Mouse (Mus musculus) midbrain, embryonic 16.5 days (tissue): Measurements from ENCODE around the gene Cpped1. TPM values are rescaled to one million over a fixed set of nuclear protein-coding genes. Genes with fewer than 3 reads are reported as not detected.

Source experiments
- ATAC-seq: fragments of 200-750 bp; cut with Nextera tagmentation; 2 replicates; pipeline ENCODE4 v1.8.0; 2017; ENCODE audit warnings: moderate TSS enrichment
- H3K27ac ChIP-seq: fragments of 300-500 bp; sonication (generic); 2 replicates; pipeline ENCODE4 v1.5.1; 2014; ENCODE audit warnings: mild to moderate bottlenecking, low read length, mixed read lengths
- H3K27me3 ChIP-seq: fragments of 300-500 bp; sonication (generic); 2 replicates; pipeline ENCODE4 v1.6.1; 2014; ENCODE audit warnings: low read depth, low read length, mixed read lengths; ENCODE audit not compliant: control insufficient read depth, insufficient read depth
- H3K36me3 ChIP-seq: fragments of 300-500 bp; sonication (generic); 2 replicates; pipeline ENCODE4 v1.6.1; 2014; ENCODE audit warnings: mild to moderate bottlenecking, low read length, moderate library complexity, mixed read lengths; ENCODE audit not compliant: control insufficient read depth, insufficient read depth
- H3K4me1 ChIP-seq: fragments of 300-500 bp; sonication (generic); 2 replicates; pipeline ENCODE4 v1.6.1; 2014; ENCODE audit warnings: mild to moderate bottlenecking, low read length, mixed read lengths; ENCODE audit not compliant: control insufficient read depth, insufficient read depth
- H3K4me2 ChIP-seq: fragments of 300-500 bp; sonication (generic); 2 replicates; pipeline ENCODE4 v1.6.1; 2014; ENCODE audit warnings: mild to moderate bottlenecking, low read length, mixed read lengths
- H3K4me3 ChIP-seq: fragments of 300-500 bp; sonication (generic); 2 replicates; pipeline ENCODE4 v1.5.1; 2014; ENCODE audit warnings: low read depth, mild to moderate bottlenecking, low read length, moderate library complexity, mixed read lengths
- H3K9ac ChIP-seq: fragments of 300-500 bp; sonication (generic); 2 replicates; pipeline ENCODE4 v1.6.1; 2014; ENCODE audit warnings: low read depth, low read length, mixed read lengths
- H3K9me3 ChIP-seq: fragments of 300-500 bp; sonication (generic); replicated peaks from 2 replicates; pipeline ENCODE4 v1.6.1; 2014; ENCODE audit warnings: mild to moderate bottlenecking, low read length, mixed read lengths; ENCODE audit not compliant: control insufficient read depth, poor library complexity, severe bottlenecking
- WGBS: fragments of 180-500 bp; shearing (Covaris S2); extraction: QIAGEN DNeasy Blood & Tissue Kit; methylation state at CpG from one replicate; pipeline ENCODE4 v1.1.7; 2014; 5-methylcytosine and 5-hydroxymethylcytosine counted together
- polyA plus RNA-seq: library from polyadenylated mRNA; unstranded; fragments of >200 nt; fragmentation: Nextera tagmentation; extraction: Ambion mirVana; gene quantifications from 2 replicates; pipeline ENCODE4 v1.2.1, GENCODE M21; 2015

The Cpped1 gene
- polyA plus RNA-seq, 1 experiment from 2014 or later = 15.6 TPM

DNA sequence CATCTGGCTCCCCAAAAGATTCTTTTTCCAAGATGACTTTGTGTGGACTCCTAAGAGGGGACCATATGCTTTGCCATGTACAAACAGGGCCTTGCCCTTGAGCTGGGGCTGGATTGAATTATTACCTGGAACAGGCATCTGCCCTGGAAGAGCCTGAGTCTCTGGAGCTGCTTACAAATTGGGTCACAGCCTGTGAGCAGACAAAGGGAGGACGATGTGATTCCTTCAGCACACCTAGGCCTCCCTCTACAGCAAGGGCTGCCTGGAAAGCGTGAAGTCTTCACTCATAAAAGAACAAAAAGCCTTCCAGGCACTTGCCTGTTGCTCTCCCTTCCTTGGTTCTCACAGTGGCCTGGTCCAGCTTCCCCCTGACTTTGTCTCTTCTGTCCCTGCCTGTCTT, 136.9 kb downstream of the Cpped1 start:
- Histone ChIP-seq H3K36me3 (no peaks in the 10 kb centered on the region), H3K4me2 (no peak overlapping the region), H3K9ac (no peak overlapping the region), H3K4me3 (no peak overlapping the region), H3K9me3 (no peaks in the 10 kb centered on the region), H3K27me3 (no peaks in the 10 kb centered on the region), H3K4me1 (no peaks in the 10 kb centered on the region), H3K27ac (no peak overlapping the region)
- WGBS = 52% methylated on average over 2 of the region's 2 CpGs
- no peak for ATAC-seq

DNA sequence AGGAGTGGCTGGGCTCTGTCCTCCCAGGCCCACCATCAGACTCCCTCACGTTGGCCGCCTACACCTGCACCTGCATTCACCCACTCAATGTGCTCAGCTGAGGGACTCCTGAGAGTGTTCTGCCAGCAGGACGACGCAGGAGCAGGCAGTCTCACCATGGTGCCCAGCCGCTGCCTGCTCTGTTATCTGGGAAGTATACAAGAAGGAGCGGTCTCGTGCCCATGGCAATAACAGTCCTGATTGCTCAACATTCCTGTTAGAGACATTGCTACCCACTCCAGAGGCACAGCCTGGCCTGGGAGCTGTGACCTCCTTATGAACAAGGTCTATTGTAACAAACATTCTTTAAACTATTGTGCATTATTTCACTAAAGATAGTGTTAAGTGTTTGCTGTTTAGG, 151.3 kb downstream of the Cpped1 start:
- Histone ChIP-seq H3K9ac (no peak overlapping the region), H3K9me3 (no peaks in the 10 kb centered on the region), H3K4me1 (no peaks in the 10 kb centered on the region), H3K36me3 (0 out of 2 replicates have a peak, but pooled peaks cover 3% of the 10 kb centered on the region), H3K4me2 (no peak overlapping the region), H3K27me3 (no peaks in the 10 kb centered on the region), H3K4me3 (no peak overlapping the region), H3K27ac (no peak overlapping the region)
- no peak for ATAC-seq
- WGBS = 87% methylated on average over 7 of the region's 7 CpGs

DNA sequence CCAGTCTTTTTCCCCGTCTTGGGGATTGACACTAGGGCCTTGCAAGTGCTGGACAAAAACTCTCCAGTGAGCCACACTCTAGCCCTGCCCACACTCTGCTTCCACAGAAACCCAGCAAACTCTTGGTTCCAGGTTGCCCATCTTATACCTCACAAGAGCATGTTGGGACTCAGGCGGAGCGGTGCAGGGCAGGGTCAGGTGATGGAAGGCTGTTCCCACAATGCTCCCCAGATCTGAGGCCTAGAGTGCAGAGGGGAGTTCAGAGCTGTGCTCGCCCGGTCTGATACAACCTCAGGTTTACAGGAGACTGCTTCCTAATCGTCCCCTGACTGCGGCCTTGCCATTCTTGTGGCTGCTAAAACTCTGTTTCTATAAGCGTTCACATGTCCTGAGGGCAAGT, 151.8 kb downstream of the Cpped1 start:
- Histone ChIP-seq H3K27me3 (no peaks in the 10 kb centered on the region), H3K4me3 (no peak overlapping the region), H3K9me3 (no peaks in the 10 kb centered on the region), H3K4me2 (no peak overlapping the region), H3K4me1 (no peaks in the 10 kb centered on the region), H3K27ac (no peak overlapping the region), H3K36me3 (0 out of 2 replicates have a peak, but pooled peaks cover 3% of the 10 kb centered on the region), H3K9ac (no peak overlapping the region)
- 91% methylated on average over 8 of the region's 8 CpGs for WGBS
- ATAC-seq = no peak

DNA sequence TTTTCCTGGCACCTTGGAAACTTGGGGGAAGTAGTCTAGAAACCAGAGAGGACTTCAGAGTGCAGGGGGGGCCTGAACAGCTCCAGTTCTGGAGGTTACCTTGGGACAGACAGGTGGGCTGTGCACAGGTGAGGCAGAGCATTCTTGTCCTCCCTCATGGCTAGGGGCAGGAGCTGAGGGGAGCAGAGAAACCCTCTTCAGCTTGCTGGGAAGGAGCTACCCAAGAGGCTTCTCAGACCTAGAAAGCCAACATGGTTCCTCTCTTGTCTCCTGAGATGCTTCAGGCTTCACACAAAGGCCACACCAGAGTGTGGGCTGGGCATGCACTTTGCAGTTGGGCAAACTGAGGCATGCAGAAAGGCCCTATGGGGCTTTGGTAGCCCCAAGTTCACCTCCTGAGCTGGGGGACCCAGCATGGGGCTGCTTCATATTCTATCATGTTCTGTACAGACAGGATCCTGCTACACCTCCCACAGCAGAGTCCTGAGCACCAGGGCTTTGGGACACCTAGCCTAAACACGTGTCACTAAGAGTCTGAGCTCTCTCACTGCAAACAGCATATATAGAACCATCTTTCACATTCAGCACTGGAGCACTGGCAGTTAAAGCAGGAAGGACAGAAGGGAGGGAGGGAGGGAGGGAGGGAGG, 152.5 kb downstream of the Cpped1 start:
- Histone ChIP-seq H3K27ac (no peak overlapping the region), H3K4me1 (no peaks in the 10 kb centered on the region), H3K27me3 (no peaks in the 10 kb centered on the region), H3K4me2 (no peak overlapping the region), H3K36me3 (0 out of 2 replicates have a peak, but pooled peaks cover 3% of the 10 kb centered on the region), H3K9me3 (no peaks in the 10 kb centered on the region), H3K9ac (no peak overlapping the region), H3K4me3 (no peak overlapping the region)
- no peak for ATAC-seq
- 71% methylated on average over 1 of the region's 1 CpGs for WGBS

DNA sequence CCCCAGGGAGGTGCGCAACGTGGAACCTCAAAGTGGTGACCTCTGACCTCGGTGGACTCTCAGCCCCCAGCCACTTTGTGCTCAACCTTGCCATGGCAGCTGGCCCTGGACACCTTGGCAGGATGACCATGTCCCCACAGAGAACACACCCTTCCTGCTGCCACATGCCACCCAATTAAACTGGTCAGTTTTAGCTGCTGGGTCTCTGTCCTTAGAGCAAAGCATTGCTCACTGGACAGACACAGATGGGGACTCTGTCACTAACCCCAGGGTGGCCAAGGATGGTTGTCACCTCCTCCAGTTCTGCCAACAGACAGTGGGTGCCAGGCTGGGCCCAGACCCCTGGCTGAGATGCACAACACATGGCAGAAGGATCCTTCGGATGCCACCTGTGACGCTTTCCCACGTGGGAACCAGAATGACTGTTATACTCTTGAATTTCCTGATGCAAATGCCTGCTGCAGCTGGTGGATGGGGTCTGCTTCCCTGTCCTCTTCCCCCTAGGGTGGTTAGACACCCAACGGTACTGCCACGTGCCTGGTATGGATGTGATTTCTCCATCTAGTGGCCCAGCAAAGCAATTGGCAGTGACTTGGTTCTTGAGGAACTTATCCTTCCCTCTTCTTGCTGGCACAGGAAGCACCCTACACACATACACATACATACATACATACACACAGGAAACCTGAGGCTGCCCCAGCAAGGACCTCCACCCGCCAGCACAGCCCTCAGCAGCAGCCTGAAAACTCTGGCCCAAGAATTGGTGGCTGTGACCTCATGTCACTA, 153.8 kb downstream of the Cpped1 start:
- Histone ChIP-seq H3K4me3 (no peak overlapping the region), H3K36me3 (0 out of 2 replicates have a peak, but pooled peaks cover 3% of the 10 kb centered on the region), H3K27me3 (no peaks in the 10 kb centered on the region), H3K27ac (no peak overlapping the region), H3K9ac (no peak overlapping the region), H3K4me2 (no peak overlapping the region), H3K4me1 (no peaks in the 10 kb centered on the region), H3K9me3 (no peaks in the 10 kb centered on the region)
- no peak for ATAC-seq
- WGBS = 85% methylated on average over 9 of the region's 9 CpGs

GRCm38 (mm10) chr16:11754136-11754535, 155.1 kb downstream of the Cpped1 start:
- H3K4me2 ChIP-seq = no peak overlapping the region
- H3K9ac ChIP-seq = no peak overlapping the region
- H3K27ac ChIP-seq = no peak overlapping the region
- no peak for ATAC-seq
- 0 out of 2 replicates have a peak, but pooled peaks cover 3% of the 10 kb centered on the region for H3K36me3 ChIP-seq
- no peaks in the 10 kb centered on the region for H3K4me1 ChIP-seq
- no peaks in the 10 kb centered on the region for H3K9me3 ChIP-seq
- WGBS = 90% methylated on average over 2 of the region's 2 CpGs
- H3K4me3 ChIP-seq = no peak overlapping the region
- H3K27me3 ChIP-seq = no peaks in the 10 kb centered on the region

Other genes starting within 250 kb of the Cpped1 start
- 13.8 and 16.9 TPM in 2 replicates for gene Shisa9, start 74.7 kb upstream of the Cpped1 start, polyA plus RNA-seq